Mouse (Mus musculus) olfactory bulb, adult 2 months (tissue): Measurements from ENCODE around the gene Folr1.

Experiments
- CTCF ChIP-seq: fragments of 200-500 bp; IDR thresholded peaks from 2 replicates; pipeline ENCODE4 v1.5.1; 2012; ENCODE audit warnings: low read depth, mild to moderate bottlenecking, low read length, moderate library complexity; ENCODE audit not compliant: insufficient read depth
- POLR2A ChIP-seq: fragments of 200-500 bp; IDR thresholded peaks from 2 replicates; pipeline ENCODE4 v1.6.1; 2012; ENCODE audit warnings: mild to moderate bottlenecking, low read depth, low read length, moderate library complexity; ENCODE audit not compliant: insufficient read depth

DNA sequence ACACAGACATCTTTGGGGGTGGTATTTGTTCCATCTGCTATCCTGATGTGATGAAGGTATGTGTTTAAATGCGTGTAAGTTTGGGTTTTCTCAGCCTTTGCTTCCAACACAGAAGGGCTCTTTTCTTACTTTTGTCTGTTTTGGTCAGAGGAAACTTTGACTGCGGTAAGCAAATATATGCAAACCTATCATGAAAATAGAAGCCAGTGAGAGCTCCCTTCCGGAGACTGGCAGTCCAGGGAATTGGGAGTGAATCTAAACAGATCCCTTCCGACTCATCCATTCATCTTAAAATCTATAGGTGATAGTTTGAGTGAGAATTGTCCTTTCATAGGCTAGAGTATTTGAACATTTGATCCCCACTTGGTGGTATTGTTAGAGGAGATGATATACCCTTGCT, 17.9 kb upstream of the Folr1 start:
- no peak for TF ChIP-seq POLR2A
- TF ChIP-seq CTCF: no peak
